Mouse (Mus musculus): ENCODE measurements around the gene Tbc1d8. TPM values are rescaled to one million over a fixed set of nuclear protein-coding genes. Genes with fewer than 3 reads are reported as not detected.
A peak's percentile ranks its signal among the peaks of the same experiment; 100 is the strongest.

The Tbc1d8 gene
- polyA plus RNA-seq, 1 experiment from 2014 or later: 10.3 TPM

DNA sequence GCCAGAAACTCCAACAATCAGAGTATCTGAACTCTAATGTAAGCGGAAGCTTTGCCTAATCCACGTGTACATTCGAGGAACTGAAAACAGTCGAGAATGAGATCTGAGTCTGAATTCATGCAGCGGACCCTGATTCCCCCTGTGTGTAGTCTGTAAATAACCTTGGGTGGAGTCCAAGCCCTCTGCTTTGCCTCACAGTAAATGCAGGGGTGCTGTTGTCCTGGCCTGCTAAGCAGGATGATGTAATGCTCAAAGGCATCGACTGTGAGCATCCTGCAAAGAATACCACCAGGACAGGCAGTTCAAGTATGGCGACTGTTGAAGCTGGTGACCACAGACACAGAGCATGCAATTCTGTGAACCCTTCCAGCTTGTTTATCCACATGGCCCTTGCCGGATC, 34.8 kb downstream of the Tbc1d8 start:
- Histone ChIP-seq H3K27ac (ENCODE audit: low read depth, low read length) (no peak overlapping the region), H3K4me3 (ENCODE audit: low read depth, low read length) (no peak overlapping the region), H3K36me3 (ENCODE audit: control insufficient read depth, insufficient read depth, low read length) (no peaks in the 10 kb centered on the region), H3K9ac (replicated peaks; ENCODE audit: low read depth, low read length) (no peak overlapping the region), H3K27me3 (ENCODE audit: control insufficient read depth, insufficient read depth, low read length) (no peaks in the 10 kb centered on the region), H3K4me2 (ENCODE audit: low read depth, low read length) (no peak overlapping the region), H3K9me3 (ENCODE audit: control insufficient read depth, low read length) (no peaks in the 10 kb centered on the region), H3K4me1 (ENCODE audit: control insufficient read depth, insufficient read depth, low read length) (peaks cover 9% of the 10 kb centered on the region; the same call in 1 of the 2 replicates)
- 61% methylated on average over 8 of the region's 8 CpGs for WGBS
- ATAC-seq (ENCODE audit: low read depth): 0 out of 2 replicates have a peak, but pooled peaks have one; percentile 52

DNA sequence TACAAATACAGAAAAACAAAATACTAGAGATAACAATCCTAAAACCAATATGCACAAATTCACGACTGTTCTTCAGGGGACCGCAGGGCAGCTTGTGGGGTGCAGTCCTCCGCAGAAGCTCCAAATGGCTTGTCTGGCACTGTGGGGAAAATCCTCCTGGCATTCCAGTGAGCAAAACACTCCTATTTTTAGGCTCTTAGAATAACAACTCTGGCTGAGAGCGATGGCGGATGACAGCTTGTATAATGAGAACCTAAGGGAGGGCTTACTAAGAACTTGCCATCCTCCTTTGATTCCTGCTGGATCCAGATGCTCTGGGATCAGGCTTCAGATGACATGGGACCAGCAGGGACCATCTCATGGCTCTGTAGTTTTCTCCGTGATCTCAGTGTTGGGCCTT, 36.9 kb downstream of the Tbc1d8 start:
- H3K36me3 ChIP-seq (ENCODE audit: control insufficient read depth, insufficient read depth, low read length): no peaks in the 10 kb centered on the region
- H3K9ac ChIP-seq (replicated peaks; ENCODE audit: low read depth, low read length): no peak overlapping the region
- no peaks in the 10 kb centered on the region for H3K9me3 ChIP-seq (ENCODE audit: control insufficient read depth, low read length)
- peaks cover 9% of the 10 kb centered on the region; the same call in 1 of the 2 replicates for H3K4me1 ChIP-seq (ENCODE audit: control insufficient read depth, insufficient read depth, low read length)
- H3K27me3 ChIP-seq (ENCODE audit: control insufficient read depth, insufficient read depth, low read length): no peaks in the 10 kb centered on the region
- no peak overlapping the region for H3K4me3 ChIP-seq (ENCODE audit: low read depth, low read length)
- ATAC-seq (ENCODE audit: low read depth): no peak
- H3K27ac ChIP-seq (ENCODE audit: low read depth, low read length): no peak overlapping the region
- no peak overlapping the region for H3K4me2 ChIP-seq (ENCODE audit: low read depth, low read length)
- 85% methylated on average over 6 of the region's 6 CpGs for whole genome bisulfite sequencing

DNA sequence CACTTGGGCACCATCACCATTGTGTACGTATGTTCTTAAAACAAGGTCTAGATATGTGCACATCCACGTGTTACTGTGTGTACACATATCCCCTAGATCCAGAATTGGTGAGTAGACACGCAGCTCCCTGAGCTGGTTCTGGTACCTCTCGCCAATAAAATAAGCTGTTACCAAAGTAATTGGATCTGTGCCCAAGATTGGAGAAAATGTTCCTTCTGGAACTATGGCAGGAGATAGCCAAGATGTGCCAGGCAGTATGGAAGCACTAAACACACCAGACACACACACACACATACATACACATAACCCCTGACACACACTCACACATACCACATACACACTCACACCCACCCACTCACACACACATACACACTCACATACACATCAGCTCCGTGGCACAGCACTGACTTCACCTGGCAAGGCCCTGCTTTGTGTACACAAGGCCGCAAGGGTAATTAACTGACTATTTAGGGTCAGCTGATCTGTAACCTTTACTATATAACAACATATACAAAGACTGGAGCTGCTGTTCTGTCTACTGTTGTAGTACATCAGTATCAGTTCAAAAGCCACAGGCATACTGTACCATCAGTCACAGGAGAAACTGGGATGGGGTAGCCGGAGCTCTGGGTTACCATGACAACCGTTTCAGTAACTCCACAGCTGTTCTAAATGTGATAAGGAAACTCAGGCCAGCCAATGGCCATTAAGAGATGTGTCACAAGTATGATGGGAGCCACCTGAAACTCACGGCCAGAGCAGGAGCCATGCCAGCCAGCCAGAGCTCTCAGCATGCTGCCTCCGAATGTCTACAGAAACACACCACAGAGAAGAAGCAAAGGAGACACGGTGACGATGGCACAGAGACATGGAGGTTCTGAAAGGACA, 38.6 kb downstream of the Tbc1d8 start:
- H3K9ac ChIP-seq (replicated peaks; ENCODE audit: low read depth, low read length): no peak overlapping the region
- H3K4me2 ChIP-seq (ENCODE audit: low read depth, low read length): no peak overlapping the region
- WGBS: 77% methylated on average over 12 of the region's 12 CpGs
- peaks cover 9% of the 10 kb centered on the region; the same call in 1 of the 2 replicates for H3K4me1 ChIP-seq (ENCODE audit: control insufficient read depth, insufficient read depth, low read length)
- H3K36me3 ChIP-seq (ENCODE audit: control insufficient read depth, insufficient read depth, low read length): no peaks in the 10 kb centered on the region
- H3K4me3 ChIP-seq (ENCODE audit: low read depth, low read length): no peak overlapping the region
- no peak overlapping the region for H3K27ac ChIP-seq (ENCODE audit: low read depth, low read length)
- peak; percentile 44; the same call in 1 of the 2 replicates for ATAC-seq (ENCODE audit: low read depth)
- no peaks in the 10 kb centered on the region for H3K27me3 ChIP-seq (ENCODE audit: control insufficient read depth, insufficient read depth, low read length)
- no peaks in the 10 kb centered on the region for H3K9me3 ChIP-seq (ENCODE audit: control insufficient read depth, low read length)

DNA sequence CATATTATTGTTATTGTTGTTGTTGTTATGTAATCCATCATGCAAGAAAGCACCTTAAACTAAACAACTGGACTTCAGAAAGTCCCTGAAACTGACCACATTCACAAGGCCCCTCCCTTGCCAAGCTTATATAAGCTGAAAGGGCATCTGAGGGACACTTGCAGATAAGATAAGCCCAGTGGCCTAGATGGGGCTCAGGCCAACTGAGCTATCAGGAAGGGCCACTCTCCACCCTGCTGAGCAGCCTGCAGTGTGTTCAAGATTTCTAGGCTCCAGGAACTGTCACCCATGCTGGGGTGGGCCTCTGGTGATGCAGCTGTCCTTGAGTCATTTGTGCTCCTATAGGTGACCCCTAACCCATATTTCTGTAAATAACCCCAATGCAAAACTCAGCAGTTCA, 39.9 kb downstream of the Tbc1d8 start:
- no peaks in the 10 kb centered on the region for H3K9me3 ChIP-seq (ENCODE audit: control insufficient read depth, low read length)
- no peak overlapping the region for H3K9ac ChIP-seq (replicated peaks; ENCODE audit: low read depth, low read length)
- no peak overlapping the region for H3K4me2 ChIP-seq (ENCODE audit: low read depth, low read length)
- no peaks in the 10 kb centered on the region for H3K27me3 ChIP-seq (ENCODE audit: control insufficient read depth, insufficient read depth, low read length)
- ATAC-seq (ENCODE audit: low read depth): no peak
- H3K36me3 ChIP-seq (ENCODE audit: control insufficient read depth, insufficient read depth, low read length): no peaks in the 10 kb centered on the region
- H3K4me1 ChIP-seq (ENCODE audit: control insufficient read depth, insufficient read depth, low read length): peaks cover 7% of the 10 kb centered on the region; the same call in 1 of the 2 replicates
- no peak overlapping the region for H3K4me3 ChIP-seq (ENCODE audit: low read depth, low read length)
- H3K27ac ChIP-seq (ENCODE audit: low read depth, low read length): no peak overlapping the region

DNA sequence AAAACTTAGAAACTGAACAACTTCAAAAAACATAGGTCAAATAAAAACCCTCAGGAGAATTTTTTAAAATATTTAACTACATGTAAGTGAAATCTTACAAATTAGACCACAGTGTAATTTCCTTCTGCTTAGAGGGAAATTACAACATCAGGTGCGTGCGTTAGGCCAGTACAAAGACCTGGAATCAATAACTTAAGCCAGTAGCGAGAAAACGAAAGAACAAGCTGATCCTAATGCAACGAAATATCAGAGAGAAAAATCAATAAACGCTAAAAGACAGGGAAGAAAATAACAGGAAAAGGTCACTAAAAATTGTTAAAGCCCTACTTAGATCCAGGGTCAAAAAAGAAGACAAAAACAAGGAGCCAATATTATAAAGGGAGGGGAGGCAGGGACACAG, 44.3 kb downstream of the Tbc1d8 start:
- Histone ChIP-seq H3K4me3 (ENCODE audit: low read depth, low read length) (no peak overlapping the region), H3K4me2 (ENCODE audit: low read depth, low read length) (no peak overlapping the region), H3K9ac (replicated peaks; ENCODE audit: low read depth, low read length) (no peak overlapping the region), H3K4me1 (ENCODE audit: control insufficient read depth, insufficient read depth, low read length) (no peaks in the 10 kb centered on the region), H3K9me3 (ENCODE audit: control insufficient read depth, low read length) (no peaks in the 10 kb centered on the region), H3K36me3 (ENCODE audit: control insufficient read depth, insufficient read depth, low read length) (no peaks in the 10 kb centered on the region), H3K27me3 (ENCODE audit: control insufficient read depth, insufficient read depth, low read length) (no peaks in the 10 kb centered on the region), H3K27ac (ENCODE audit: low read depth, low read length) (no peak overlapping the region)
- no peak for ATAC-seq (ENCODE audit: low read depth)
- 93% methylated on average over 6 of the region's 6 CpGs for WGBS

DNA sequence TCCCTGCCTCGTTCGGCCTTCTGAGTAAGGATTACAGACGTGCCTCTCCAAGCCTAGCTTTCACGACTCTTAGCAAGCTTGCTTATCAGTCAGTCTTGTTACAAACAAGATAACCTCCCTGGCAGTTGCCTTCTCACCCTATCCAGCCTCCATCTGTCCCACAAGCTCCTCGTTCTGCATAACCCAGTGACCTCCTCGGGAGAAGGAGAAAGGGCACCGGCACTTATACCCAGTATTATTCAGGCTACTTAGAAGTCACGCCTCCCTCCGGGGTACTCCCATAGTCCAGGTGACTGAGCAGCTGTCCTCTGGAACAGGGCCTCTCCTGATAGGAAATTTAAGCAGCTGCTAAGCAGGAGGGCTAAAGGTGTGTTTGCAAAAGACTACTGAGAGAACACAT, 48.5 kb downstream of the Tbc1d8 start:
- Histone ChIP-seq H3K36me3 (ENCODE audit: control insufficient read depth, insufficient read depth, low read length) (no peaks in the 10 kb centered on the region), H3K9ac (replicated peaks; ENCODE audit: low read depth, low read length) (no peak overlapping the region), H3K27me3 (ENCODE audit: control insufficient read depth, insufficient read depth, low read length) (no peaks in the 10 kb centered on the region), H3K4me3 (ENCODE audit: low read depth, low read length) (no peak overlapping the region), H3K4me2 (ENCODE audit: low read depth, low read length) (no peak overlapping the region), H3K9me3 (ENCODE audit: control insufficient read depth, low read length) (no peaks in the 10 kb centered on the region), H3K27ac (ENCODE audit: low read depth, low read length) (no peak overlapping the region), H3K4me1 (ENCODE audit: control insufficient read depth, insufficient read depth, low read length) (no peaks in the 10 kb centered on the region)
- WGBS: 79% methylated on average over 9 of the region's 9 CpGs
- no peak for ATAC-seq (ENCODE audit: low read depth)

DNA sequence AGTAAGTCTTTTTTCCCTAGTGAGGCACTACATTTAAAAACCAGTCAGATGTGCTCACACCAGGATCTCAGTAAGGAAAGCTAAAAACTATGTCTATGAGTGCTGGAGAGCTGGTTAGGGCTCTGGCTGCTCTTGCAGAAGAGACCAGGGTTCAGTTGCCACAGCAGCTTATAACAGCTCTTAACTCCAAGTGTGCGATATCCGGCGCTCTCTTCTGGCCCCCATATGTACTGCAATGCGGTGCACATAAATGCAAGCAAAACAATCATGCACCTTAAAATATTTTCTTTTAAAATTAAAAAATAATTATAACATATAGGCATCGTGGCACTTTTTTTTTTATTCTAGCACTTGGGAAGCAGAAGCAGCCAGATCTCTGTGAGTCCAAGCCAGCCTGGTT, 49.5 kb downstream of the Tbc1d8 start:
- no peak overlapping the region for H3K9ac ChIP-seq (replicated peaks; ENCODE audit: low read depth, low read length)
- no peak overlapping the region for H3K4me3 ChIP-seq (ENCODE audit: low read depth, low read length)
- no peak overlapping the region for H3K27ac ChIP-seq (ENCODE audit: low read depth, low read length)
- no peaks in the 10 kb centered on the region for H3K27me3 ChIP-seq (ENCODE audit: control insufficient read depth, insufficient read depth, low read length)
- H3K4me2 ChIP-seq (ENCODE audit: low read depth, low read length): no peak overlapping the region
- H3K4me1 ChIP-seq (ENCODE audit: control insufficient read depth, insufficient read depth, low read length): no peaks in the 10 kb centered on the region
- H3K36me3 ChIP-seq (ENCODE audit: control insufficient read depth, insufficient read depth, low read length): no peaks in the 10 kb centered on the region
- H3K9me3 ChIP-seq (ENCODE audit: control insufficient read depth, low read length): no peaks in the 10 kb centered on the region
- ATAC-seq (ENCODE audit: low read depth): no peak
- WGBS: 92% methylated on average over 5 of the region's 5 CpGs

DNA sequence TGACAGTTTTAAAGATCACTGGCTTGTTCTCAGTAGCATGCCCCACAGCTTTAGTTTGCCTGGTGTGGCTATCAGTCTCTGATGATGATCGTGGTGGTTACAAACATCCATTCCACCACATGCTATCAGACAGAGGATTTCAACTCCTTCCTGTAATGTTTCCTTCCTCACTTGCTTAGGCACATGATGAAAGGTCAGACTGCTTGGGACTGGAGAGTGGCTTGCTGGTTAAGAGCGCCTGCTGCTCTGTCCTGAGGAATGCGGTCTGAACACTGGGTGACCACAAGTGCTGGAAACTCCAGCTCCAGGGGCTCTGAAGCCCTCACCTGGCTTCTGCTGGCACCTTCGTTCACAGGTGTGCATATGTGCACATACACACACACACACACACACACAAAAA, 50.3 kb downstream of the Tbc1d8 start:
- 88% methylated on average over 4 of the region's 4 CpGs for WGBS
- no peaks in the 10 kb centered on the region for H3K4me1 ChIP-seq (ENCODE audit: control insufficient read depth, insufficient read depth, low read length)
- H3K9ac ChIP-seq (replicated peaks; ENCODE audit: low read depth, low read length): no peak overlapping the region
- H3K27me3 ChIP-seq (ENCODE audit: control insufficient read depth, insufficient read depth, low read length): no peaks in the 10 kb centered on the region
- no peaks in the 10 kb centered on the region for H3K36me3 ChIP-seq (ENCODE audit: control insufficient read depth, insufficient read depth, low read length)
- no peak overlapping the region for H3K4me3 ChIP-seq (ENCODE audit: low read depth, low read length)
- no peak overlapping the region for H3K4me2 ChIP-seq (ENCODE audit: low read depth, low read length)
- H3K27ac ChIP-seq (ENCODE audit: low read depth, low read length): no peak overlapping the region
- no peak for ATAC-seq (ENCODE audit: low read depth)
- H3K9me3 ChIP-seq (ENCODE audit: control insufficient read depth, low read length): no peaks in the 10 kb centered on the region

DNA sequence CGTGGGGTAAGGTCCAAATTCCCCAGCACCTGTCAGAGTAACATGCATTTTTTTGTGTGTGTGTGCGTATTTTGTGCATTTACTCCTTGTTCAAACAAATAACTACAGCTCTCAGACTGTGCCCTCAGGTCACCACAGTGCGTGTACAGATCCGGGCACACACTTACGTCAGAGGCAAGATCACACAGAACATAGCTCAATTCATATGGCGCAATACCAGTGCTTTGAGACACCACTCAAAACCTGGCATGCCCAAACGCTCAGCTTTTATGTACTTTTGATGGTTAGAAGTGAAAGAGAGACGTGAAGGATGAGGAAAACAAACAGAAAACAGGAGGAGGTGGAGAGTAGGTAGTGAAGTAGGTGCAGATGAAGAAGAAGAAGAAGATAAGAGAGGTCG, 53.1 kb downstream of the Tbc1d8 start:
- H3K27ac ChIP-seq (ENCODE audit: low read depth, low read length): no peak overlapping the region
- WGBS: 92% methylated on average over 9 of the region's 9 CpGs
- H3K9me3 ChIP-seq (ENCODE audit: control insufficient read depth, low read length): no peaks in the 10 kb centered on the region
- H3K4me1 ChIP-seq (ENCODE audit: control insufficient read depth, insufficient read depth, low read length): no peaks in the 10 kb centered on the region
- H3K27me3 ChIP-seq (ENCODE audit: control insufficient read depth, insufficient read depth, low read length): no peaks in the 10 kb centered on the region
- no peak overlapping the region for H3K4me3 ChIP-seq (ENCODE audit: low read depth, low read length)
- no peak overlapping the region for H3K4me2 ChIP-seq (ENCODE audit: low read depth, low read length)
- no peak for ATAC-seq (ENCODE audit: low read depth)
- no peak overlapping the region for H3K9ac ChIP-seq (replicated peaks; ENCODE audit: low read depth, low read length)
- H3K36me3 ChIP-seq (ENCODE audit: control insufficient read depth, insufficient read depth, low read length): no peaks in the 10 kb centered on the region
